Mouse (Mus musculus): ENCODE results near the gene Arpp19. TPM values are rescaled to one million over a fixed set of nuclear protein-coding genes. Genes with fewer than 3 reads are reported as not detected.

The Arpp19 gene
- total RNA-seq (2021), result 100 to 1,000 TPM; 129 to 153 TPM
- long read RNA-seq, experiment 1, full-length matches to known transcripts, result 259 of 266 reads
- long read RNA-seq, experiment 1, partial matches to known transcripts, result 1 of 266 reads
- long read RNA-seq, experiment 1, other reads (novel, unspliced or antisense), result 6 of 266 reads
- long read RNA-seq, experiment 2, full-length matches to known transcripts, result 289 of 310 reads
- long read RNA-seq, experiment 2, partial matches to known transcripts, result 12 of 310 reads
- long read RNA-seq, experiment 2, other reads (novel, unspliced or antisense), result 9 of 310 reads

- intact Hi-C loops (cut with DNase I), result no loop called here
- DNase-seq, result peak; percentile 69 to 71
Measured at GRCm38 (mm10) chr9:75037451-75038356, at the start of gene Arpp19. Arpp19 (plus strand) TSS chr9:75037614.

DNA sequence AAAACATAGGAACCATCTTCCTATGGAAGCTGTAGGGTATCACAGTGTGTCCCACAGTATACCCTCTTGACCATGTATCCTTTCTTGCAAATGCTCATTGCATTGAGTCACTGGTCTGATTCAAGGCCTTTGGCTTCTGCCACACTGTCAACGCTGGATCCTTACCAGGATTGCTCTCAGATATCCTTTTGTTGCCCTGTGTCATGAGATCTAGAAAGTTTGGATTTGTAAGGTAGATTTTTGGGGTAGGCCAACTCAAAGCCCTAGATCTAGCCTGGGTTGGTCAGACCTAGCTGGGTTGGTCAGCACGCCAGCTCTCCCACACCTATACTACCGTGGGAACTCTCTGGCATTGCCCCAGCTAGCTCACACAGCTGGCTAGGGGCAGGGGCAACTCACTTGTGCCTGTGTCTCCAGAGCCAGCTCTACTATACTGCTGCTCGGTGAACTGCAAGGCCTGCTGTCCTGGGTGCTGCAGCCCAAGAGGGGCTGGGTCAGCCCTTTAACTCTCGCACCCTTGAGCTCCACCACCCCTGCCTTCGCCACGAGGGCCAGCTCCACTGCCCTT is 48.4 kb upstream of the Arpp19 start:
- intact Hi-C loops (cut with DNase I), result loop anchor here (1.0 kb wide), 1 partner anchor 36 kb away; no protein-coding TSS in a partner anchor
- no peak for DNase-seq

GRCm38 (mm10) chr9:74989990-74990389 is 47.4 kb upstream of the Arpp19 start:
- intact Hi-C loops (cut with DNase I), result loop anchor here (1.0 kb wide), 1 partner anchor 37 kb away; no protein-coding TSS in a partner anchor
- DNase-seq, result no peak

- no peak for DNase-seq
- intact Hi-C loops (cut with DNase I), result no loop called here
Measured at GRCm38 (mm10) chr9:74994611-74995257, 42.7 kb upstream of the Arpp19 start.

- intact Hi-C loops (cut with DNase I), result no loop called here
- DNase-seq, result no peak
Measured at GRCm38 (mm10) chr9:74996349-74996748, 41.1 kb upstream of the Arpp19 start.

GRCm38 (mm10) chr9:74997976-74998375 is 39.4 kb upstream of the Arpp19 start:
- intact Hi-C loops (cut with DNase I), result no loop called here
- no peak for DNase-seq

DNA sequence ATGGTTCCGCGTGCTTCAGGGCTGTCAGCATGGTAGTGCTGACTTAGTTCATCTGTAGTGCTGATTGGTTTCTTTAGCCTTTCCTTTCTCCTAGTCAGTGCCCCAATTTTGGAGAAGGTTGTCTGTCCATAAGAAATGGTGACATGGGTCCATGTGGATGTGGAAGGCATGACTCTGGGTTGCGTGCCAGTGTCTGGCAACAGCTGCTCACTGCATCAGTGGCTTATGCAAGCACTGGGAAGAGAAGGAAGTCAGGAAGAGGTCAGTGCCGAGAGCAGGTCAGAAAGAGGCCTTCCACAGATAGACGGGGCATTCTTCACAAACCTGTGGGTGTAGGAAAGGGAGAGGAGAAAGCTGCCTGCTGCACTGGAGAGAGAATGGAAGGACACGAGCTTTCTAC is 36.4 kb upstream of the Arpp19 start:
- intact Hi-C loops (cut with DNase I), result loop anchor here (5.0 kb wide), 3 partner anchors 34 to 94 kb away; partner anchors contain the start of gene Fam214a
- no peak for DNase-seq

DNA sequence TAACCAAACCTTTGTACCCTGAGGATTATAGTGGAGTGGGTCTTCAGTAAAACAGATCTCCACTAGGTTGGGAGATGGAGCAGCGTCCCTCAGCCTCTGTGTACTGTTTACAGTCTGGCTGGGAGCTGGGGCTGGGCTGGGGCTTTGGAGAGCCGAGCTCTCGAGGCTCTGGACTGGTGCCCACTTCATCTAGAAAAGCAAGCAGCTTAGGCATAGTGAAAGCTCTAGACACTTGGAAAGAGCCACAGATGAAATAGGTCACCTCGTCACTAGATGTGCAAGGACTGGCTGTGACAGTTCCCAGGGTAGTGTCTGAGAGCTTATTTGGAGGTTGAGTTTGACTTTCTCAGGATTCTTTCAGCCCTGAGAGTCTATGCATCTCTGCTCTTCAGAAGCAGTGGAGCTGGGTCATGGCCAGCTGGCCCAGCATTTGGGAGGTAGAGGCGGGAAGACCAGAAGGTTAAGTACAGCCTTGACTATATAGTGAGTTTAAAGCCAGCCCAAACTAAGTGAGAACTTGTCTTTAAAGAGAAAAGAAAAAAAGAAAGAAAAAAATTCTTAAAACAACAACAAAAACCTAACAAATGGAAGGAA is 35.7 kb upstream of the Arpp19 start:
- peak in 1 of 2 experiments; percentile 45 for DNase-seq
- intact Hi-C loops (cut with DNase I), result loop anchor here (5.0 kb wide), 3 partner anchors 34 to 94 kb away; partner anchors contain the start of gene Fam214a

- intact Hi-C loops (cut with DNase I), result loop anchor here (5.0 kb wide), 3 partner anchors 35 to 95 kb away; partner anchors contain the start of gene Fam214a
- DNase-seq, result no peak
Measured at GRCm38 (mm10) chr9:75002262-75002661, 35.2 kb upstream of the Arpp19 start.

- intact Hi-C loops (cut with DNase I), result loop anchor here (5.0 kb wide), 3 partner anchors 37 to 97 kb away; partner anchors contain the start of gene Fam214a
- no peak for DNase-seq
Measured at GRCm38 (mm10) chr9:75004203-75004602, 33.2 kb upstream of the Arpp19 start.

GRCm38 (mm10) chr9:75016591-75016990 is 20.8 kb upstream of the Arpp19 start:
- intact Hi-C loops (cut with DNase I), result no loop called here
- no peak for DNase-seq

GRCm38 (mm10) chr9:75019181-75019580 is 18.2 kb upstream of the Arpp19 start:
- DNase-seq, result no peak
- intact Hi-C loops (cut with DNase I), result no loop called here

DNA sequence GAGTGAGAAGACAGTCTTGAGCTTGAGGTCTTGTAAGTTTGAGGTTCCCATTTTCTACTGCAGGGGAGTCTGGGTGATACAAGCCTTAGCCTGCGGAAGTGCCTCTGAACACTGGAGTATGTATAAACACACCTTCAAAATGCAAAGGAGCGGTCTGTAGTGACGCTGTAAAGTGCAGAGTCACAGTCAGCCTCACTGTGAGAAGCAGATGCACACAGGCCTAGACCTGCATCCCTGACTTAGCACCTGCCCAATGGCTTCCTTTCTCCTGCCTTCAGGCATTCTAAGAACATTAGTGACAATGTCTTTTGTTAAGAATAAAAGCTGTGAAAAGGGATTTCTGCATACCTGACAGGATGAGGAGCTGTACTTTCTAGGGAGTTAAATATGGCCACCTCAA is 17.8 kb upstream of the Arpp19 start:
- no peak for DNase-seq
- intact Hi-C loops (cut with DNase I), result no loop called here

- intact Hi-C loops (cut with DNase I), result no loop called here
- no peak for DNase-seq
Measured at GRCm38 (mm10) chr9:75020561-75020960, 16.9 kb upstream of the Arpp19 start.

DNA sequence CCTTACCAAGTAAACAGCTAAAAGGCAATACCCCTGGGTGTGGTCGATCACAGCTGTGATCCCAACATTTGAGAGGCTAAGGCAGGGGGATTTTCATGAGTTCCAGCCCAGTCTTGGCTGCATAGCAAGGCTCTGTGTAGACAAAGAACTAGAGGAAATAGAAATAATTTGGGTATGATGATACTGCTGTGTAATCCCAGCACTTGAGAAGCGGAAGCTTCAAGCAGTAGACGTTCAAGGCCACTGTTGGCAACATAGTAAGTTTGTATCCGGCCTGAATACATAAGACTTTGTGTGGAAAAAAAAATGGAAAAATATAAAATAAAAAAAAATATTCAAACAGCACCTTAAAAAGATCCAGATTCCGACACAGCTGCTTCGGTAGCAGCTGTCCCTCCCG is 14.9 kb upstream of the Arpp19 start:
- DNase-seq, result no peak
- intact Hi-C loops (cut with DNase I), result no loop called here

DNA sequence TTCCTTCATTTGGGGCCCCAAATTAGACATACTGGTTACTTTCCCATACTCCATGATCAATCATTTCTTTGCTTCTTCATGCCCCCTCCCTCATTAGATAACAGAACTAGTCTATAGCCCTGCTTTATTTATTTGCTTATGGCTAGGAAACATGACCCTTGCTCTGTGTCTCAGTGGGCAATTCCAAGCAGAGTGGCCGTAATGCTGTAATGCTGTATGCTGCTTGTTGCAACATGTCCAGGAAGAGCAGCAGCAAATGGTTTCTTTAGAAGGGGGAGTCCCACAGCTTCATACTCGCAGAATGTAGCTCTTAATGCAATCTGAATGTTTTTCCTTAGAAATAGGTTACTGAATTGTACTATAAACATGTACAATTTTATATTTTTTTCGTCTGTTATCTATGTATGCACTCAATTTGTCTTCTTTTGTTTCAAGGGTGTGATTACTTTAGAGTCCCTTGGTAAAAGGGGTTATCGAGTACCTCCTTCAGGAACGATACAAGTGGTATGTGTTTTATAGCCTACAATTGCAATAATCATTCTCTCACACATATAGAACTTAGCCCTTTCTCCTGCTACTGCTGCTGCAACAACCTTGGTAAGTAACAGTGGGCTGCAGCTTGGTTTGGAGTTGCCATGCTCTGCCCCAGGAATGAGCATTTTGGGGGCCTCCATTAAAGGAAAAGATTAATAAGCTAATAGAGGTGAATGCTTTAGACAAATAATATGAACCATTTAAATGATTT is 14.1 kb upstream of the Arpp19 start:
- DNase-seq, result no peak
- intact Hi-C loops (cut with DNase I), result no loop called here

- DNase-seq, result no peak
- intact Hi-C loops (cut with DNase I), result no loop called here
Measured at GRCm38 (mm10) chr9:75024089-75024488, 13.3 kb upstream of the Arpp19 start.

GRCm38 (mm10) chr9:75025689-75026088 is 11.7 kb upstream of the Arpp19 start:
- DNase-seq, result no peak
- intact Hi-C loops (cut with DNase I), result no loop called here

DNA sequence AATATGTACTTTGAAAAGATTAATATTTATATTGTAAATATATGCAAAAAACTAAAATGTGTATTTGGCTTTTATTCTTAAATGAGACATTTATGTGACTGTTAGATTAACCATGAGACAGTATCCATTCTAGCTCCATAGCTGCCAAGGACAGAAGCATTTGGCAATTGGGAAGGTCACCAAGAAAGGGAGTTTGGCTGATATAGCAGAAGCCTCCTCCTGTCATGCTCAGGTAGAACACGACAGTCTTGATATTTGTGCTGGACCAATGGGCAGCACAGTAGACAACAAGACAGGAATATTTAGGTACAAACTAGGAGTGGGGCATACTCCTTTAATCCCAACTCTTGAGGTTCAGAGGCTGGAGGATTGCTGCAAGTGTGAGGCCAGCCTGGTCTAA is 5.0 kb upstream of the Arpp19 start:
- no peak for DNase-seq
- intact Hi-C loops (cut with DNase I), result loop anchor here (5.0 kb wide), 1 partner anchor 125 kb away; no protein-coding TSS in a partner anchor
